Mouse (Mus musculus) kidney, adult 2 months (tissue): Measurements from ENCODE around the gene Ambp.

Experiments used
- CTCF ChIP-seq: fragments of 200-500 bp; conservative IDR thresholded peaks from 2 replicates; pipeline ENCODE4 v1.5.1; 2011; ENCODE audit warnings: low read depth, mild to moderate bottlenecking, control low read depth, low read length, moderate library complexity, mixed read lengths; ENCODE audit not compliant: insufficient read depth, insufficient read length
- POLR2A ChIP-seq: fragments of 200-500 bp; IDR thresholded peaks from one replicate; pipeline ENCODE4 v1.6.1; 2011; ENCODE audit warnings: low read depth, low read length, control low read depth

DNA sequence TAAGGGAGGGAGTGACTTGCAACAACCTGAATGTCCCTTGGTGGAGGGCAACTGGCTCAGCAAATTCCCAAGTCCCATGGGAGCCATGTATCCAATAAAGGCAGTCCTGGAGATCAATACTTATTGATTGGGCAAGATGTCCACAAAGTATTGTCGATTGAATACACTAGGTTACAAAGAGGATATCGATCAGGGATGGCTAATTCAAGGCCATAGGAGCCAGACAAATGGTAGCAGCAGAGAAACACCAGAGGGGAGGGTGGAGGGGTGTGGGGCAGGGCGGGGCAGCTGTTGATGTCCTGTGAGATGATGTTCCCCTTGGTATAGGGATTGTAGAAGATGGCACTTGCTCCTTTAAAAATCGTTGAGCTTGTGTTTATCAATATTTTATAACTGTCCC, 52.6 kb downstream of the Ambp start:
- no peak for TF ChIP-seq CTCF
- no peak for TF ChIP-seq POLR2A
